Mouse (Mus musculus): ENCODE results near the gene 3110009E18Rik.

3110009E18Rik gene

GRCm38 (mm10) chr1:120120141-120120968 lies 632 bp upstream of the 3110009E18Rik start:
- ChIA-PET POLR2A (interaction anchor here (0.5 to 2.3 kb wide), 52 partner anchors 9 to 1661 kb away, joined by 3 to 13 read pairs (median 4); partner anchors contain the start of genes Tmem37 (in 2 of the 4), Epb41l5 (in 1 of the 4), Tmem177 (in 1 of the 4) and Tmem185b (in 1 of the 4)), CTCF (interaction anchor here in 3 of 4 experiments (0.6 to 1.6 kb wide), 15 partner anchors 15 to 265 kb away, joined by 3 to 8 read pairs (median 4); partner anchors contain the start of gene C1ql2 (in 1 of the 3))

DNA sequence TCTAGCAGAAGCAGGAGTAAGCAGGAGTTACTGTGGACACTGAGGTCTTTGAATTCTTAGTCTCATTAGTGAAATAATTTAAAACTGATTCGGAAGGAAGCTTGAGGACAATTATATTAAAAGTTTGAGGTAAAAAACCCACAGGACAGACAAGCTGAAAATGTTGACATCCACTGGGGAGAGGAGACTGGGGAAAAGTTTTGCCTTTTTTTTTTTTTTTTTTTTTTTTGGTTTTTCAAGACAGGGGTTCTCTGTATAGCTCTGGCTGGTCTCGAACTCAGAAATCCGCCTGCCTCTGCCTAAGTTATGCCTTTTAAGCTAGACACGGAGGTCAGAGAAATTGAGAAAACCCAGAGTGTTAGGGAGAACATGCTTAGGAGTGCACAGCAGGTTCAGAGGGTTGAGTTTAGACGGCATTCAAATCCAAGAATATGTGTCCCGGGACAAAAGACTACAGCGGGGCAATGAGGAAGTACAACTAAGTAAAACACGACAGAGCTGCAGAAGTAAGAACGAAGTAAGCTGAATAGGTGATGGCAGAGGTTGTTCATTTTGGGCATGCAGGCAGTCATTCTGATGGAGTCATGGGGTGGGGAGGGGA lies 1.0 kb downstream of the 3110009E18Rik start:
- ChIA-PET CTCF (interaction anchor here (0.6 to 1.6 kb wide), 6 partner anchors 27 to 1385 kb away, joined by 3 to 18 read pairs (median 4); partner anchors contain the start of gene Tmem177 (in 1 of the 4)), POLR2A (interaction anchor here in 3 of 4 experiments (0.6 to 1.9 kb wide), 8 partner anchors 10 to 426 kb away, joined by 3 to 6 read pairs (median 3); no protein-coding TSS in a partner anchor)

DNA sequence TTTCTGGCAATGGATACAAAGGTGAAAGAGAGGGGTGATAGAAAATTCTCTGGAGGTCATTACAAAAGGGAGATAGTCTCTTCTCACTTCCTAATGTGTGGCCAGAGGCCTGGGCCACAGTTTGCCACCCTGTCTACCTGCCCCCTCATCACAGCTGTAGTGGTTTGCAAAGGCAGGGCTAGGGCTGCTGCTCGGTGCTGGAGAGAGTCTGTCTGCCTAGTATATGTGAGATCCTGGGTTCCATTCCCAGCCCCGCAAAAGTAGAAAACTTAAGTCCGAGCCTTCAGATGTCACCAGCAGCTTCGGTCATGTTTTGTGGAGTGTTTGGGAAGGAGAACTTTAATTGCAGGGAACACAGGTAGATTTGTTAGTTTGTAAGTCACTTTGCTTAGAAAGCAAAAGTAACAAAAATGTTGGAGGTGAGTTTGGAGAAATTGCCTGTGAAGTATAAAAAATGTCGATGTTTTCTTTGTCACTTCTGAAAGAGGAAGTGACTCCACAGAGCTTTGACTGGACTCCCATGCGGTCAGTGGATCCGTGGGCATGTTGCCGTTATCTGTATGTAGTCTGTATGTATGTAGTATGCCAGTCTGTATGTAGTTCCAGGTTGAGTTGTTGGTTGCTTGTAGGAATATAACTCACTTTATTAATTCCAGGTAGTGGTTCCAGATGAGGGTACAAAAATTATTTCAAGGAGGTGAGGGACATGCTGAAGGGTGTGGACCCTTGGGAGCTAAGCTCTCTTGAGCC lies 1.8 kb downstream of the 3110009E18Rik start:
- CTCF ChIA-PET, result interaction anchor here in 2 of 4 experiments (0.7 to 1.6 kb wide), 2 partner anchors 33 to 1145 kb away, joined by 3 to 6 read pairs; no protein-coding TSS in a partner anchor
- POLR2A ChIA-PET, result interaction anchor here in 3 of 4 experiments (0.6 to 1.9 kb wide), 6 partner anchors 11 to 425 kb away, joined by 3 to 6 read pairs (median 4); no protein-coding TSS in a partner anchor

- CTCF ChIA-PET, result interaction anchor here in 3 of 4 experiments (0.5 to 0.9 kb wide), 6 partner anchors 8 to 667 kb away, joined by 3 to 6 read pairs (median 3); no protein-coding TSS in a partner anchor
These were observed 3.9 kb downstream of the 3110009E18Rik start for GRCm38 (mm10) chr1:120124839-120125238.

DNA sequence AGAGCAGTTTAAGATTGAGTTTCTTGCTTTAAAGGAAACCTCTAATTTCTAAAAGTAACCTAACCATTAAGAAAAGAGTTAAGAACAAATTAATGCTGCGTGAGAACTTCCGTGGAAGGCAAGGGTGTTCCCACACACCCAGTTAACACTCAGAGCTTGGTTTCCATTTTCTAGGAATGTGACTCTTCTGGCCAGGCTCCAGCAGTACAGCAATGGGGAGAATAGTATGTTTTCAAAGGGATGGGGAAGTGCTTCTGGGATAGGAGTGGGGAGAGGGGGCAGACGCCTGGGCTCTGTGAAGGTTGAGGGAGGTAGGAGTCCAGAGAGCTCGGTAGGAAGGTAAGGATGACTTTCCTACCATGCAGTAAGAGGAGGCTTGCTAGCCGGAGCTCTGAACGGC lies 4.5 kb downstream of the 3110009E18Rik start:
- POLR2A ChIA-PET, result interaction anchor here in 1 of 4 experiments (1.1 to 1.7 kb wide), 2 partner anchors 21 to 47 kb away, joined by 3 to 5 read pairs; no protein-coding TSS in a partner anchor
- CTCF ChIA-PET, result interaction anchor here in 3 of 4 experiments (0.5 to 0.9 kb wide), 5 partner anchors 9 to 667 kb away, joined by 3 to 6 read pairs (median 3); no protein-coding TSS in a partner anchor

More at GRCm38 (mm10) chr1:120124839-120125238, 3.9 kb downstream of the 3110009E18Rik start:
- POLR2A ChIA-PET, result interaction anchor here in 2 of 4 experiments (0.6 to 1.7 kb wide), 4 partner anchors 22 to 667 kb away, joined by 3 to 5 read pairs (median 4); partner anchors contain the start of gene Tmem185b (in 1 of the 2)

DNA sequence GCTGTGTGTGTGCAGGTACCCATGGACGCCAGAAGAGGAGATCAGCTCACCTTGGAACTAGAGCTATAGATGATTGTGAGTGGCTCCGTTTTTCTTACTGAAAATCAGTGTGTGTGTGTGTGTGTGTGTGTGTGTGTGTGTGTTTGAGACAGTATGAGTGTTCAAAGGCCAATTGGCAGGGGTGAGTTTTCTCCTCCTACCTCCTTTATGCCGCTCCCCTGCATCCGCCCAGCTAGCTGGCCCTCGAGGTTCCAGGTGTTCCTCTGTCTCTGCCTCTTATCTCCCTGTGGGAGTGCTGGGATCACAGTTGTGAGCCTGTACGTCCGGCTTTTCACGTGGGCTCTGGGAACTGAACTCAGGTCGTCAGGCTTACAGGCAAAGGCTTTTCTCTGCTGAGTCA lies 5.3 kb downstream of the 3110009E18Rik start:
- POLR2A ChIA-PET, result interaction anchor here in 2 of 4 experiments (0.7 to 1.2 kb wide), 2 partner anchors 15 to 257 kb away, joined by 3 to 6 read pairs; no protein-coding TSS in a partner anchor
- CTCF ChIA-PET, result interaction anchor here in 2 of 4 experiments (0.6 kb wide), 3 partner anchors 18 to 668 kb away, joined by 4 to 6 read pairs (median 5); no protein-coding TSS in a partner anchor

DNA sequence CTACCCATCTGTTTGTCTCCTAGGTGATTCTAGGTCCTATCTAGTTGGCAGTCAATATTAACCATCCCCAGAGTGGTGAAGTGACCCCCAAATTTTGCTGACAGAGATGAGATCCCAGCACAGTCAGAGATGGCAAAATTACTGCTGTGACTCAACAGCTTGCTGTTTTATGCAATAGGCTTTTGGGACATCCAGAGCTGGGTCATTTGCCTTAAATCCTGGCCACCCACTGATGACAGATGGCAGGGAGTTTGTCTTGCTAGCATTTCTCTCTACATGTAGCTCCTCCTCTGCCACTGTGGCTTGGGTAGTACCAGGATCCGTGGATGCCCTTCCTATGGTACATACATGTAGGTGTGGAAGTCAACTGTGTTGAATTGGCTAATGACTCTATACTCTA lies 11.4 kb downstream of the 3110009E18Rik start:
- POLR2A ChIA-PET, result no interaction called here
- CTCF ChIA-PET, result interaction anchor here in 1 of 4 experiments (0.6 kb wide), 1 partner anchor 674 kb away, joined by 3 read pairs; no protein-coding TSS in a partner anchor

- ChIA-PET POLR2A (interaction anchor here in 1 of 4 experiments (1.2 to 1.3 kb wide), 2 partner anchors 15 kb away, joined by 3 to 5 read pairs; partner anchors contain the start of genes 3110009E18Rik and Dbi), CTCF (interaction anchor here in 1 of 4 experiments (1.3 kb wide), 1 partner anchor 11 kb away, joined by 3 read pairs; no protein-coding TSS in a partner anchor)
These were observed 15.2 kb downstream of the 3110009E18Rik start for GRCm38 (mm10) chr1:120135934-120136786.

DNA sequence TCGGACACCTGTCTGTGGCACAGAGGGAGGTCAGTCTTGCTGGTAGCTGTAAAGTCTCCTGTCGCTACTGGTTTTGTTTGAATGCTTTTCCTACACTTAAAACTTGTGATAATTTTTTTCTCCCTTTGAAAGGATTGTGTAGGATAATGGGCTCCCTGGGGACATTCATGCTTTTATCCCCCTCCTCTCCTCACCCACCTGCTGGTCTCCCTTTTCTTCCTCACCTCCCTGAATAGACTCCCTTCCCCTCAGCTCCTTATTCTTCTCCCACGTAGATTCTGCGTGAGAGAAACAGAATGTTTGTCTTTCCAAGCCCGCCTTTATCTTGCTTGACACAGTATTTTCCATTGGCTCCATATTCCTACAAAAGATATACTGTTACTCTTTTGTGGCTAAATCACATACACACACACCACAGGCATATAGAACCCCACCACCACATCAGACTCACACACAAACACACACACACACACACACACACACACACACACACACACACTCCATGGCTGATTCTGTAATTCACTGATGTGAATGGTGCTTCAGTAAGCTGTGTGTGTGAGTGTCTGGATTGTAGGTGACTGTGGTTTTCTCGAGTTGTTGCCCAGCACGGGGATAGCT lies 18.0 kb downstream of the 3110009E18Rik start:
- ChIA-PET POLR2A (interaction anchor here in 2 of 4 experiments (0.7 to 1.7 kb wide), 2 partner anchors 18 to 50 kb away, joined by 3 to 6 read pairs; partner anchors contain the start of genes 3110009E18Rik (in 1 of the 2) and Dbi (in 1 of the 2)), CTCF (no interaction called here)

DNA sequence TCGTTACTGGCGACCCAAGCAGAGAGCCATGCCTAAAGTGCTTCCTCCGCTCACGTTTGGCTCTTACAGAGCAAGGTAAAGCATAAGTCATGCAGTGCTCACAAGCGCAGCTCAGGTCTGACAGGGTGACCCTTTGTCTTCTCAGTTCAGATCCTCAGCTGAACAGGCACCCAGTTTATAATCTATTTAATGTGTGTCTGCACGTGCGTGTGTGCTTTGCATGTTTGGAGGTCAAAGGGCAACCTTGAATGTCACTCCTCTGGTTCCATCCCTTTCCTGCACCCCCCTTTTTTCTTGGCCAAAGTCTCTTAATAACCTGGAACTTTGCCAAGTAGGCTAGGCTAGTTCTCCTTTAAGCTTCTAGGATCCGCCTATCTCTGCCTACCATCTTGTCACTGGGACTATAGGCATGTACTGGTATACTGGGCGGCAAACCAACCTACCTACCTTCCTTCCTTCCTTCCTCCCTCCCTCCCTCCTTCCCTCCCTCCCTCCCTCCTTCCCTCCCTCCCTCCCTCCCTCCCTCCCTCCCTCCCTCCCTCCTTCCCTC lies 19.2 kb downstream of the 3110009E18Rik start:
- ChIA-PET CTCF (interaction anchor here in 1 of 4 experiments (0.6 kb wide), 1 partner anchor 101 kb away, joined by 4 read pairs; no protein-coding TSS in a partner anchor), POLR2A (interaction anchor here in 1 of 4 experiments (1.7 kb wide), 1 partner anchor 19 kb away, joined by 6 read pairs; the partner anchor contains the start of genes 3110009E18Rik and Dbi)

GRCm38 (mm10) chr1:120142551-120142950 lies 21.6 kb downstream of the 3110009E18Rik start:
- CTCF ChIA-PET, result interaction anchor here in 1 of 4 experiments (0.7 kb wide), 1 partner anchor 414 kb away, joined by 3 read pairs; no protein-coding TSS in a partner anchor
- POLR2A ChIA-PET, result no interaction called here

- POLR2A ChIA-PET, result interaction anchor here in 1 of 4 experiments (1.0 to 2.6 kb wide), 2 partner anchors 20 to 25 kb away, joined by 3 to 12 read pairs; partner anchors contain the start of genes 3110009E18Rik and Dbi
- CTCF ChIA-PET, result interaction anchor here in 3 of 4 experiments (0.6 to 2.6 kb wide), 5 partner anchors 9 to 404 kb away, joined by 3 to 17 read pairs (median 5); partner anchors contain the start of gene 3110009E18Rik (in 1 of the 3)
These were observed 24.7 kb downstream of the 3110009E18Rik start for GRCm38 (mm10) chr1:120145527-120146216.

- POLR2A ChIA-PET, result interaction anchor here (0.6 to 2.6 kb wide), 8 partner anchors 22 to 1550 kb away, joined by 3 to 12 read pairs (median 3); partner anchors contain the start of genes 3110009E18Rik (in 2 of the 4) and Dbi (in 2 of the 4)
- CTCF ChIA-PET, result interaction anchor here (0.5 to 2.6 kb wide), 18 partner anchors 8 to 447 kb away, joined by 3 to 17 read pairs (median 4); partner anchors contain the start of genes 3110009E18Rik (in 1 of the 4) and Dbi (in 1 of the 4)
These were observed 26.0 kb downstream of the 3110009E18Rik start for GRCm38 (mm10) chr1:120146994-120147393.

DNA sequence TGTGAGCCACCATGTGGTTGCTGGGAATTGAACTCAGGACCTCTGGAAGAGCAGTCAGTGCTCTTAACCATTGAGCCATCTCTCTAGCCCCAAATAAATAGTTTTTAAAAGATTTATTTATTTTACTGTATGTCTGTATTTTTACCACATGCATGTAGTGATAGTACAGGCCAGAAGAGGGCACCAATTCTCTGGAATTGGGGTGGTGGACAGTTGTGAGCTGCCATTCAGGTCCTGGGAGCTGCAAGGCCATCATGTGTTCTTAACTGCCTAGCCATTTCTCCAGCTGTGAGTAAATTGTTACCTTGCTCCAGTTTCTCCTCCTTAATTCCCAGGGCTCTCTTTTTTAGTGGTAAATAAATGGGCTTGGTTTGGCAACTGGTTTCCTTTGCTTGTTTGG lies 33.2 kb downstream of the 3110009E18Rik start:
- ChIA-PET POLR2A (no interaction called here), CTCF (interaction anchor here (0.6 to 2.7 kb wide), 28 partner anchors 8 to 606 kb away, joined by 3 to 21 read pairs (median 4); partner anchors contain the start of genes 3110009E18Rik (in 1 of the 4), C1ql2 (in 1 of the 4) and Dbi (in 1 of the 4))

Measured in embryonic stem cell, embryonic (primary cell).